Mouse (Mus musculus) megakaryocyte, embryonic 14.5 days (primary cell): ENCODE results near the gene Phlda3.

Source experiments
- FLI1 ChIP-seq: IDR thresholded peaks from 2 replicates; pipeline ENCODE4 v1.6.1; 2012; ENCODE audit warnings: low read length, inconsistent platforms, mixed read lengths
- GATA1 ChIP-seq: IDR thresholded peaks from 3 replicates; pipeline ENCODE4 v1.6.1; 2012; ENCODE audit warnings: mixed read lengths, low read length, inconsistent platforms, borderline replicate concordance

DNA sequence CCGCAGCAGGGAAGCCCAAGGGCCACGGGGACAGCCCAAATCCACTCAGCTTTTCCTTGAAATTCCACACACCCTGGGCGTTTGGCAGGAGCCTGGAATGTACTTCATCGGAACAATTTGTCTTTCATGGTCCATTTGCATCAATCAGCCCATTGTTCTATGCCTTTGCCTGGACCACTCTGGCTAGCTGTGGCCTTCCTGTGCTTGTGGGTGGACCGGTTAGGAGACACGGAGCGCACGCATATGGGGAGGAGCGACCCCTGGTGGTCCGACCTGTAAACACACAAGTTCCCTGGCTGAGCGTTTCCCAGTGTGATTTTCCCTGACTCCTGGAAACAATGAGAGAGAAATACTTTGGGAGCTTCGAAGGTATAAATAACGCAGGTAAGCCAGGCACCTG, 15.3 kb downstream of the Phlda3 start:
- TF ChIP-seq GATA1 (no peak), FLI1 (no peak)
